Mouse (Mus musculus) olfactory bulb, adult 2 months (tissue): Measurements from ENCODE around the gene Dag1. TPM values are rescaled to one million over a fixed set of nuclear protein-coding genes. Genes with fewer than 3 reads are reported as not detected.
"Not testable (repeated sequence)": the region's sequence is repeated elsewhere in the genome, so short reads cannot be mapped to it uniquely, and the experiment has no call there.

Experiments used
- H3K27ac ChIP-seq: fragments of 200-500 bp; 2 replicates; pipeline ENCODE4 v1.5.1; 2012; ENCODE audit warnings: low read depth, low read length; ENCODE audit not compliant: insufficient read depth
- H3K4me1 ChIP-seq: fragments of 200-500 bp; 2 replicates; pipeline ENCODE4 v1.6.1; 2012; ENCODE audit warnings: low read length; ENCODE audit not compliant: control insufficient read depth, insufficient read depth
- H3K4me3 ChIP-seq: fragments of 200-500 bp; 2 replicates; pipeline ENCODE4 v1.5.1; 2012; ENCODE audit warnings: mild to moderate bottlenecking, low read depth, low read length, moderate library complexity; ENCODE audit not compliant: insufficient read depth
- CTCF ChIP-seq: fragments of 200-500 bp; IDR thresholded peaks from 2 replicates; pipeline ENCODE4 v1.5.1; 2012; ENCODE audit warnings: low read depth, mild to moderate bottlenecking, low read length, moderate library complexity; ENCODE audit not compliant: insufficient read depth
- POLR2A ChIP-seq: fragments of 200-500 bp; IDR thresholded peaks from 2 replicates; pipeline ENCODE4 v1.6.1; 2012; ENCODE audit warnings: mild to moderate bottlenecking, low read depth, low read length, moderate library complexity; ENCODE audit not compliant: insufficient read depth
- WGBS: fragments of 180-500 bp; shearing (Covaris S2); methylation state at CpG from one replicate; pipeline ENCODE4 v1.1.7; 2018; 5-methylcytosine and 5-hydroxymethylcytosine counted together
- polyA plus RNA-seq: library from polyadenylated mRNA; stranded (reverse); fragments of >200 nt; gene quantifications from 2 replicates; pipeline ENCODE4 v1.2.4, GENCODE M21; 2012; ENCODE audit warnings: low replicate concordance; ENCODE audit not compliant: missing spikeins, insufficient read depth, insufficient read length

Dag1 gene
- polyA plus RNA-seq, 1 experiment, result not detected

DNA sequence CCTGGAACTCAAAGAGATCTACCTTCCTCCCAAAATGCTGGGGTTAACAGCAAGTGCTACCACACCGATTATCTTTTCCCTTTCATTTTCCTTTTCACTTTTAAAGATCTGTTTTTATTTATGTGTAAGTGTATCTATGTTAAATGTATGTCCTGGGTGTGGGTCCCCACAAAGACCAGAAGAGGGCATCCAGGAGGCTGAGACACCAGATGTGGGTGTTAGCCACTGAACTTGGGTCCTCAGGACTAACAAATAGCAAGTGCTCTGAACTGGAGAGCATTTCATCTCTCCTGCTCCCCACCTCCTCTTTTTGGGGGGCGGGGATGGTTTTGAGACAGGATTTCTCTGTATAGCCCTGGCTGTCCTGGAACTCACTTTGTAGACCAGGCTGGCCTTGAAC lies 61.6 kb downstream of the Dag1 start:
- H3K27ac ChIP-seq, result no peak overlapping the region

DNA sequence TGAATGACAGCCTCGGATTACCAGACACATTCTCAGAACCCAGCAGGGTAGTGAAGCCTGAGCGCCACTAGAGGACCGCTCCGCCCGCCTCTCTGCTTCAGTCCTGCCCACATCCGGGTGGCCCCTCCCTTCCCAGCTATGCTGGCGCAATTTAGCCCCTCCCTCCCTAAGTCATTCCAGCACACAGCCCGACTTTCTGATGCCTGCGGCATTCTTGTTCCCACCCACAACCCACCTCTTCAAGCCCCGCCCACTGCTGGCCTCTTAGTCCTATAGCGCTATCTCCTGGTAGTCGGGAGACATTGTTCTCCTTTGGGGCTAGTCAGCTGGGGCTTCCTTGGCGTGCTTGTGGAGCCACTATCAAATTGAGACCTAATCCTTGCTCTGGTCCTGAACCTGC lies 62.6 kb downstream of the Dag1 start:
- Histone ChIP-seq H3K4me3 (peak overlapping the region; percentile 31), H3K4me1 (peaks cover 30% of the 10 kb centered on the region), H3K27ac (no peak overlapping the region)
- peak; percentile 49; the same call in 1 of the 2 replicates for TF ChIP-seq CTCF
- no peak for TF ChIP-seq POLR2A
- under 1% methylated on average over 13 of the region's 13 CpGs for WGBS

More for the DNA sequence above, 61.6 kb downstream of the Dag1 start:
- 90% methylated on average over 2 of the region's 2 CpGs for WGBS
- no peak overlapping the region for H3K4me3 ChIP-seq
- peaks cover 35% of the 10 kb centered on the region for H3K4me1 ChIP-seq
- TF ChIP-seq CTCF (no peak), POLR2A (no peak)

DNA sequence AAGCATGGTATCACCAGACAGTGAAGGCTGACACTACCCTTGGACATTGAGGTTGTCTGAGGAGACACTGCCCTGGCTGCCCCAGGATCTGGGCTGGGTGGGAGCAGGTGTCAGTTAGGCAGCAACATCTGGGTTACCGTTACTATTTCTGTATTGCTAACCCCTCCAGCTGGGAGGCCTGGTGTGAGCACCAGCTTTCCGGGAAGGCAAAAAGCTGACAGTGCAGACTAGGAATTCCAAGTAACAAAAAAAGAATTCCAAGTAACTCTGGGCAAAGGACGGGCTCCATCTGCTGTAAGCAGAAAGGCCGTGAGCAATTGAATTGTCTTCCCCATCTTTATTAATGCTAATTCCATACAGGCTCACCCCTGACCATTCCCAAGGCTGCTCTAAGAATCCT lies 65.1 kb downstream of the Dag1 start:
- 25% methylated on average over 4 of the region's 4 CpGs for WGBS
- TF ChIP-seq POLR2A, result no peak
- no peak for TF ChIP-seq CTCF
- no peak overlapping the region for H3K27ac ChIP-seq
- H3K4me1 ChIP-seq, result peaks cover 15% of the 10 kb centered on the region
- H3K4me3 ChIP-seq, result no peak overlapping the region

DNA sequence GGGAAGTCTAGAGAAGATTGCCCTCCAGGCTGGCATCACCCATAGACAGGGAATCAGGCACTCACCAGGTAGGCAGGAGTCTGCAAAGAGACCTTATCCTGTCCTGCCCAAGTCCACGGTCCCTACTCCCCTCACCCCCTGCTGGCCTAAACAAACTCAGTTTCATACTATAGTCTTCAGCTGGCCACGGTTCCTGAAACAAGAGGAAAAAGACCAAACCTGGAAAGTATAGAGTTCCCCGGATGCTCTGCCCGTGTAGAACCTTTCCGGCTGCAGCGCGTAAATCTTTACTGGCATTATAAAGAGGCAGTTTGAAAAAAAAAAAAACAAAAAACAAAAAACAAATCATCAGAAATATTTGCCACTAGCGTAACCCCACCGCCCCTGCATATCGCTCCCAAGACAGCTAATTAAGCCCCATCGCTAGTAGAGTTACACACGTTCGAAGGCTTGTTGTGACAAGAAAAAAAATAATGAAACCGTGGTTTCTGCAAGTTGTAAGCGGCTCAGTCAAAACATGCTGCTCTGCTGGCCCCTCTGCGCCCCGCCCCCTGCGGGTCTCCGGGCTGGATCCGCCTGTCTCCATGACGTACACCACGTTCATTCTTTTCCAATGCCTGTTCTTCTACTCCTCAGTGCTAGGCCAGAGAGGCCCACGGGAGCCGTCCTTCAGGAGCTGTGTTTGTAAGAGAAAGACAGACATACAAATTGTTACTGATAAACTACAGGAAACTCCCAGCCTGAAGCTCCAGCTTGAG lies 66.7 kb downstream of the Dag1 start:
- WGBS, result 17% methylated on average over 24 of the region's 24 CpGs
- TF ChIP-seq POLR2A, result no peak
- TF ChIP-seq CTCF, result no peak
- H3K4me3 ChIP-seq, result no peak overlapping the region
- peaks cover 12% of the 10 kb centered on the region for H3K4me1 ChIP-seq
- H3K27ac ChIP-seq, result no peak overlapping the region

DNA sequence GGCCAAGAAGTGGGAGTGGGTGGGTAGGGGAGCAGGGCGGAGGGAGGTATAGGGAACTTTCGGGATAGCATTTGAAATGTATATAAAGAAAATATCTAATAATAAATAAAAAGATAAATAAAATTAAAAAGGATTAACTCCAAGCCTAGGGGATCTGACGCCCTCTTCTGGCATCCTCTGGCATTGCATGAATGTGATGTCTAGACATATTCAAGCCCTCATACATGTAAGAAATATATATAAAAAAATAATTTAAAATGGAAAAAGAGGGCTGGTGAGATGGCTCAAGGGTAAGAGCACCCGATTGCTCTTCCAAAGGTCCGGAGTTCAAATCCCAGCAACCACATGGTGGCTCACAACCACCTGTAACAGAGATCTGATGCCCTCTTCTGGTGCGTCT lies 67.5 kb downstream of the Dag1 start:
- H3K4me3 ChIP-seq, H3K27ac ChIP-seq: not testable (repeated sequence)
- H3K4me1 ChIP-seq, result peaks cover 11% of the 10 kb centered on the region
- 72% methylated on average over 6 of the region's 6 CpGs for WGBS

DNA sequence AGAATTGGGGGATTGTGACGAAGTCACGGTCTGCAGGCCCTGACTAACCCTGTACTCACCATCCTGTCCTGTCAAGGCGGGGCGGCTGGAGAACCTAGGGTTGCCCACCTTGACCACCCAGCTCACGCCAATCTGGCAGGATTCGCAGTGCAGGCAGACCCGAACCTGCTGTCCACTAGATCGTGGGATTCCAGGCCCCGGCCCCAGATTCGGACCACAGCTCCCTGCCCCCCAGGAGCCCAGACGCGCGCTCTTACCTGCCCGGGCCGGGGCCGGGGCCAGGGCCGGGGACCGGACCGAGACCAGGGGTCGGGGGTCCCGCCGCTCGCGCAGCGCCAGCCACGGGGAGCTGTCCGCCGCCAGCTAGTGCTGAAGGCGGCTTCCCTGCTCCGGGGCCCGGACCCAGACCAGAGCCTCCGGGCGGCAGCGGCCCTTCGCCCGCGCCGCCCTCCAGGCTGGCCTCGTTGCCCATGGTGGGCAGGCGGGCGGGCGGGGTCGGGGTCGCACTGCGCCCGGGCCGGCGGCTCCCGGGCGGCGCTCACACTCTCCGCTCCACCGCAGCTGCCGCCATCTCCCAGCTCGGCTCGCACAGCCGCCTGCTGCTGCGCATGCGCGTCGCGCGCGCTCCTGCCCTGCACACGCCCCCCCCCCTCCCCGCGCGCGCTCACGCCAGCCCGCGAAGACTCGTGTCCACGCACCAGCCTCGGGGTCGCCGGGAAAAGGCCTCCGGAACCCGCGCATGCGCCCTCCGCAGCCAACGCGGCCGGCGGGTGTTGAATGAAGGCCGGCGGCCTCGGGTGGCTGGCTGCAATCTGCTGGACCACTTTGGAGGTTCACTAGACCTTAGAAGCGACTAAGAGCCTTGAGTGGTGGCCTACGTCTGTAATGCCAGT lies 73.7 kb downstream of the Dag1 start, which contains the start of gene Bsn:
Gene Bsn, minus strand, starts transcription at position 598 of the 893 bp plus-strand sequence.
- Histone ChIP-seq H3K4me1 (peaks cover 8% of the 10 kb centered on the region), H3K4me3 (peak within 1 kb of the TSS; percentile 80), H3K27ac (peak within 1 kb of the TSS; percentile 27; the same call in 1 of the 2 replicates)
- TF ChIP-seq POLR2A, result peak; percentile 79
- no peak for TF ChIP-seq CTCF
- under 1% methylated on average over 80 of the region's 91 CpGs for WGBS

DNA sequence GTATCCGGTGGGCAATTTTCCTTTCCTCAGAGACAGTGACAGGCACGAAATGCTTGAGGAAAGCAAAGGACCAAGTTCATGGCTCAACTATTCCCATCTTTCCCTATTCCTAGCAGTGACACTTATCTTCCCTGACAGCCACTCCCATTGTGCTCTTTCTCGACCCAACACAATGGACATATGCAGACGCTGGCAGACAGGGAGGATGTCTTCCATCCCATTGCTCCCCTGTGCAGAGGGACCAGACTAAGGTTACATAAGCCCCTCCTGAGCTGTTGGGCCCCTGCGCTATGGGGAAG lies 74.3 kb downstream of the Dag1 start:
- peak overlapping the region; percentile 80 for H3K4me3 ChIP-seq
- 11% methylated on average over 5 of the region's 5 CpGs for WGBS
- peak overlapping the region; percentile 27; the same call in 1 of the 2 replicates for H3K27ac ChIP-seq
- peaks cover 8% of the 10 kb centered on the region for H3K4me1 ChIP-seq
- TF ChIP-seq POLR2A (no peak), CTCF (no peak)

DNA sequence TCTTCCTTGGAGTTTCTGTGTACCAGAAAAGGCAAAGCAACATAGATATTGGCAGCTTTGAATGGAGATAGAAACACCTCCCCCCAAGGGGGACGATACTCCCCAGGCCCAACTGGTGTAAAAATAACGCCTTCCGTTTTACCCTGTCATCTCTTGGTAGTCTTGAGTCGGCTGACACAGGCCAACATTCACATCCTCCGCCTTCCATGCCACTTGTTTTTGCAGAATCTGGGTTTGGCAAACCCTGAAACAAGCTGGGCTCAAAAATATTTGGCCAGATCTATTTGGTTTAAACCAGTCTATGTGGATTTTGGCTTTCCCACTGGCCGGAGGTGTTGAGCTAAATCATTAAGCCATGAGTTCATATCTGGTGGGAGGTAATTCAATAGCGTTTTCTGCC lies 74.7 kb downstream of the Dag1 start:
- peaks cover 11% of the 10 kb centered on the region for H3K4me1 ChIP-seq
- WGBS, result 22% methylated on average over 7 of the region's 7 CpGs
- peak overlapping the region; percentile 80 for H3K4me3 ChIP-seq
- TF ChIP-seq CTCF (no peak), POLR2A (no peak)
- H3K27ac ChIP-seq, result peak overlapping the region; percentile 27; the same call in 1 of the 2 replicates

DNA sequence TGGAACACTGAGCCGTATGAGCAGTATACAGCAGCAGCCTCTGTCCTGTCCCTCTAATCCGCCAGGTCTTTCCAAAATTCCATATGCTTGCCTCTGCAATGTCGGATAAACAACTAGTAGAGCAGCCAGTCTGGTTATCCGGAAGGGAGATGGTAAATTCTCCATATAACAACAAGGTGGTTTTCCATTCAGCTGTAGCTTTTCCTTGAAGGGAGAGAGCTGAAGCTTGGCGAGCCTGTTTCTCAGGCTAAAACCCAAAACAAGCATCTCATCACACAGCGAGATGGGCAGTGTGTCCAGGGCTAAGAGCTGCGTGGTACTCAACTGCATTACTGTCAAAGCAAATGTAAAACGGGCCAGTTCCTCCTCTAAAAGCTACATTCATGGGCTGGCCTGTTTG lies 75.2 kb downstream of the Dag1 start:
- Histone ChIP-seq H3K27ac (no peak overlapping the region), H3K4me3 (peak overlapping the region; percentile 29), H3K4me1 (peaks cover 16% of the 10 kb centered on the region)
- TF ChIP-seq POLR2A (no peak), CTCF (no peak)
- WGBS, result 45% methylated on average over 8 of the region's 8 CpGs
